Mouse (Mus musculus) granulocyte monocyte progenitor cell, adult 5-6 weeks (primary cell): ENCODE measurements around the gene Izumo1r. TPM values are rescaled to one million over a fixed set of nuclear protein-coding genes. Genes with fewer than 3 reads are reported as not detected.

ENCODE experiments used
- ATAC-seq: replicated peaks from 2 replicates; pipeline ENCODE4 v1.8.0; 2016; ENCODE audit warnings: mild to moderate bottlenecking, moderate TSS enrichment, inconsistent platforms; ENCODE audit not compliant: poor library complexity, severe bottlenecking
- total RNA-seq, 2 experiments: library from RNA; stranded (forward) in 1 of 2; stranded (reverse) in 1 of 2; fragments of 200-712, 200-1000 nt in 1 of 2; fragments of >200 nt in 1 of 2; fragmentation: Nextera tagmentation in 1 of 2; gene quantifications; 2 replicates each; pipeline ENCODE4 v1.2.3; 2014 to 2017

The Izumo1r gene
- total RNA-seq (2014; fragmentation: Nextera tagmentation) (not detected in 2 replicates), total RNA-seq (2017) (not detected in 2 replicates)

DNA sequence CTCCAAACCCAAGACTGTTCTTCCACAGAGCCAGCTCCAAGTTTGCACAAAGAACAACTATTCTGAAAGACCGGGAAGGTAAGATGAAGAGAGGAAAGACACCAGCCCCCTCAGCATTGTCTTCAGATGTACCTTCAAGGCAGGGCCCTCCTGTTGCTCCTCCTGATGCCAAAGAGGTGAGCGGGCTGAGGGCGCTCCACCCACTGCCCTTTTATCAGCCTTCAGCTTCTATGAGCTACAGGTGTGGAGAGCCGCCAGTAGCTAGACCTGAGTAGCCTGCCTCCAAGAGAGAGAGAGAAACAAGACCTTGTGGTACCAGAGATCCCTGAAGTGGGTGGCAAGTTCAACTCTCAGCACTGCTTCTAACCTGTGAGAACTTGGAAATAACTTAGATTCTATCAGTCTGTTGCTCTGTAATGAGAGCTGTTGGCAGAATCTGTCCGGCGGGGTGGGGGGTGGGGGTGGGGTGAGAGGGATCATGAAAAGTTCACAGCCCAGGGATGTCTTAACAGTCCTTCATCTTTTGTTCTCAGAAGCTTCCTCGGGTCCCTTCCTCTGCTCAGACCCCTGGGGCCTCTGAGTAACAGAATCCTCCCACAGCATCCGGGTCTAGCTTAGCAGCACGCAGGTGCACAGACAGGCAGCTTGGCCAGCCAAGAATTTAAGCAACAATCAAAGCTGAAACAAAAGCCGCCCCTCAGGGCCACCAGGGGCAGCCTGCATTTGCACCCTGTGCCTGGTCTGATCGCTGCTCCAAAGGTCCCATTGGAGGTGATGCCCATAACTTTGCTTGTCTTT, at the start of gene Izumo1r:
Izumo1r (minus strand) TSS at position 369 of the 798 bp plus-strand sequence.
- ATAC-seq: no peak

DNA sequence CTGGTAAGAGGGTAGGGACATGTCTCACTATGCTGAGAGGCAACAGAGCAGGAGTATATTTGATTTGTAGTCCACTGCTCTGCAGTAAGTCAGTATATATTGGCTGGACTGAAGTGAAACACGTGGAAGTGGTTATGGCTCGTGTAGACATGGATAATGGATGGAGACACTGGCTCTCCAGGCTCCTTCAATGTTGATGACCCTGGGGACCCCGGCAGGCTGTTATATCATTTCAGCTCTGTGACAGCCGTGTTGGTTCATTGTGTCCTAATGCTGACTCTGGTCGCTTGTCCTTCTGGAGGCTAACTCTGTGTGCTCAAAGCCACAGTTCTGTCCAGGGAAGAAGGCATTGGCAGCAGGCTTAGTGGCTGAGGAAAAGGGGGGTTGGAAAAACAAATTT, 47.3 kb upstream of the Izumo1r start:
- no peak for ATAC-seq

DNA sequence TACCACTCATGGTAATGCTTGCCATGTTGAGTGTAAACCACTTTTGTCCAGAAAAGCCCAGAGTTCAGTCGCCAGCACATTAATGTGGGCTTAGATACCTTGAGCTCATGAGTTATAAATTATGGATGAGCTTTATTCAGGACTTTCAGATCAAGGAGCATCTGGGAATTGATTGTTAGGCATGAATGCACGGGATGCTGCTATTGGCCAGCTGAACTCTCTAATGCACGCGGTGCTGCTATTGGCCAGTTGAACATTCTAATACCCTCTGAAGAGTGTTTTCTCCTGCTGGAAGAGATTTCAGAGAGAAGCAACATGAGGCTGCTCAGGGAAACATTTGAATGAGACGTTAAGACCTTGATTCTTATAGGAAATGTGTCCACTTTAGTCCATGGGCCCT, 45.1 kb upstream of the Izumo1r start:
- no peak for ATAC-seq

DNA sequence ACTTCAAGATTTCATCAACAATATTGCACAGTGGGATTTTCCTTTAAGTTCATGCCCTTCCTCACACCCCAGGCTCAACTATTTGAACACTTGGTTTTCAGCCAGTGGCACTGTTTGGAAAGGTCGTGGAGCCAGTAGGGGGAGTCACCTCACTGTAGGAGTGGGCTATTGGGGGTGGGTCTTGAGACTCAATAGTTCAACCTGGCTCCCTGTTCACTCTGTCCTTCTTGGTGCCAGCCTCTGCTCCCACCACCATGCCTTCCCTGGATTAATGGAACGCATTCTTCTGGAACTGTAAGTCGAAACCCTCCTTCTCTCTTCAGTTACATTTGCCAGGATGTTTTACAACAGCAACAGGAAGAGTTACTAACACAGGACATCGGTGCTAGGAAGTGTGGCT, 42.9 kb upstream of the Izumo1r start:
- ATAC-seq: no peak

DNA sequence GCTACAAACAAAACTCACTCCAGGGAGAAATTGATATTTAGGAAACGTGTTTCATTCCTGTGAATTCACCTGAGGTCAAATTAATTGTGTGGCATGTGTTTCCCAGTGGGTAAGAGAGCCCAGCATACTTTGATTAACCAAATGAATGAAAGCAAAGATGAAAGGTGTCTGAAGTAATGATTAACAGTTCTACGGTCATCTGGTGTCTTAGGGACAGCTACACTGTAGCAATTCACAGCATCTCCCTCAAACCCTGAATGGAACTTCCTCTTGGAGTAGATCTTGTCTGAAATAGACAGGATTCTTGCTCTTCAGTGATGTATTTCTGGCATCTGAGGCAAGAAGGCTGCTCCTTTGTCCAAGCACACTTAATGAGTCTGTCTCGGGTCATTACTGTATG, 42.2 kb upstream of the Izumo1r start:
- ATAC-seq: no peak

DNA sequence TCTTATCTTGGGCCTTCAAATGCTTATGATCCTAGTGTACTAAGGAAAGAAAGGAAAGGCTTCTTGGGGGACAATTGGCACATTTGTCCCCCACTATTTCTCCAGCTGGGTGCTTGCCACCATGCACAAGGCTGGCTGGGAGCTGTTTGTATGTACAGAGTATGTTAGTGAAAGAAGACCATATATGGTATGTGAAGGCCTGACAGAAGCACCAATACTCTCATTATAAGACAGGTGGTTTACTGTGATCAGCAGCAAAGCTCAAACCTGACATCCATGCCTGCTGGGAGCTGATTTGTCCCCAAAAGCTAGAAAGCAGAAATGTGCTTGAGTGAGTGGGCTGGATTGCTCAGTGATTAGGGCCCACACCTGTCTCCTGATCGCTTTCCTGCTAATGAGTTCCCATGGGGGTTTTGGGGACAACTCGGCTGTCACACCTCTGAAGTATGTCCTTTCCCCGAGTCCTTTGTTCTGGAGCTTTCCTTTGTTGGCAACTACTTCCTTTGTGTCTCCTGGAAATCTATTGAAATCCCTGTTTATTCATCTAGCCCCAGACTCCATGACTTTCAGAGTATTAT, 38.5 kb upstream of the Izumo1r start:
- no peak for ATAC-seq

DNA sequence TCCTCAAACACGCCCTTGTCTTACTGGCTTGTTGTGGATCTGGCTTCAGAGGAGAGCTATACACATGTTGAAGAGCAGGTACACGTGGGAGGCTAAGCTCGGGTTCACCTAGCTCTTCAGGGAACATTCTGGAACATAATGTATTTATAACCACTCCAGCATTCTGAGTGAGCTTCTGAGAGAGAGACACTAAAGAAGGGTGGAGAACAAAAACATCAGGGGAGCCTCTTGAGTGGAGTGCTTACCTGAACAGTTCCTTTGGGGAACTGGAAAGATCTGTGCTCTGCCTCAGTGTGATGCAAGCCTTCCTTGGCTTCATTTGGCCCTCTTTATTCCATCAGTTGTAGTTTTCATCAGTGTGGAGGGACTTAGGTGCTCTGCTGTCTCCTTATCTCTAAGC, 35.9 kb upstream of the Izumo1r start:
- ATAC-seq: no peak

DNA sequence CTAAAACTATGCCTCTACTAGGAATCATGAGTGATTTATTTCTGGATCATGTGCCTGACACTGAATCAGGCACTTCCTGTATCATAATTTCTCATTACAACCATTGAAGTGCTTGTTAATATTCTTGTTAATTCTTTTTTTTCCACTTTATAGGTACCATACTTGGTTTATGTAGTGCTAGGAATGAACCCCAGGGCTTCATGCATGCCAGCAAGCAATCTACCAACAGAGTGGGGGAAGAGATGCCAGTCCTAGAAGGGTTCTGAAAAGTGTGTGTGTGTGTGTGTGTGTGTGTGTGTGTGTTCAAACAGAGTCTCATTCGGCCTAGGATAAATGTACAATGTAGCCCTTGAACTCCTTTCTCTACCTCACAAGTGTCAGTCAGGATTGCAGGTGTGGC, 33.6 kb upstream of the Izumo1r start:
- ATAC-seq: no peak

DNA sequence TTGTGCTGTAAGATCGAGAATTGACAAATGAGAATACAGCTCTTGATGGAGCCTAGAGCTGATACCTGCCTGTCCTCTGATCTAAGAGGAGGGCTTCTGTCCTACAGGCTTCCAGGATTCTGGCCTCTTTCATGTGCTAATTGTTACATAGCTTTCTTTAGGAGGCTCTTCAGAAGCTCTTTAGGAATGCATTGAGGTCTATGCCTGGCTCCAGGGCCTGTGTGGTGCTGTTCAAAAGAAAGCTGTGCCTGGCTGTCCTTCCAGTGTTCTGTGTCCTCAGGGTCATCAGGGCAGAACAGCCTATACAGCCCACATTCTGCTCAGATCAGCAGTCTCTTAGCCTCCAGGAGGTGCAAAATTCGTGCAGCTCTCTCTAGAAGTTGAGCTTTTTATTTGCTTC, 31.1 kb upstream of the Izumo1r start:
- no peak for ATAC-seq

DNA sequence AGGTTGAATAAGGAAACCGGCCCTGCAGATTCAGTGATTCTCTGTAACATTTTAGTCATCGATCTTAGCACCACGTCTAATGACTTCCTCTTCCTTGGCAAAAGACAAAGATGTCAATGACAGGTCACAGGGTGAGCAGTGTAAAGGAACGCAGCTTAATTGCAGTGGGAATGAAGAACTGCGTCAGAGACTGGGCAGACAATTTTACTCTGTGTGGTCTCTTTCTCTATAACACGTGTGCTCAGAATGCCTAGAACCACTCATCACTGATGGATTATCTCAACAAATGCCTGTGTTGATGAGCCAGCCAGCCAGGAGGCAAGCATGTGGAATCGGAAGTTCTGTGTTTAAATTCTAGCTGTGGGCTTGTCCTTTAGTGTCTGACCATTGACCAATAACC, 28.2 kb upstream of the Izumo1r start:
- ATAC-seq: no peak

DNA sequence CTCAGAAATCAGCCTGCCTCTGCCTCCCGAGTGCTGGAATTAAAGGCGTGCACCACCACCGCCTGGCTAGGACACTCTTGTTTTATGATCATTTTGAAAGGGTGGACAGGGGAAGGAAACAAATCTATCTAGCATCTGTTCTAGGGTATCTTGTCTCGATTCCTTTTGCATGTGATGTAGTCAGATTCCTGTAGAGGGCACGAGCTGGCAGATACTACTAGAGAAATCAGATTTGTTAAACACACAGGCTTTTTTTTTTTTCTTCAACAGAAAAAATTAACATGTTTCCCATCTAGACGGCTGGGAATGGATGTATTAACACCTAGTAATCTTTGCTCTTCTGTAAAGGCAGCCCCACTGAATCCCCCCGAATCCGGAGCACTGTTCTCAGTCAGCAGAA, 27.5 kb upstream of the Izumo1r start:
- no peak for ATAC-seq

DNA sequence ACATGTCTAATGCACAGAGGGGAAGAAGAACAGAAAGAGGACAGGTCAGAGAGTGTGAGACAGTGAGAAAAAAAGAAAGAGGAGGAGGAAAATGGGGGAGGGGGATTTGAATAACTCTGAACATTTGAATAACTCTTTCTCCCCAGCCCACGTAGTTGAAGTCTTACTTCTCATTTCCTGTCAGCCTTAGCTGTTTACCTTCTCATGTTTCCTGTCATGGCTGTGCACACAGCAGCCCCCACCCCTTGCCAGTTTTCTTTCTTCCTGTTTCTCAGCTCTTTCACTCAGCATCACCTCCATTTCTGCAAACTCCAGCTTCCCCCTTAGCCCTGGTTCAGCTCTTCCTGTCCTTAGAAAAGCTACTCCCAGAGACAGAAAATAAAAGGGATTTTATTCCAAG, 22.8 kb upstream of the Izumo1r start:
- peak; percentile 62 for ATAC-seq

DNA sequence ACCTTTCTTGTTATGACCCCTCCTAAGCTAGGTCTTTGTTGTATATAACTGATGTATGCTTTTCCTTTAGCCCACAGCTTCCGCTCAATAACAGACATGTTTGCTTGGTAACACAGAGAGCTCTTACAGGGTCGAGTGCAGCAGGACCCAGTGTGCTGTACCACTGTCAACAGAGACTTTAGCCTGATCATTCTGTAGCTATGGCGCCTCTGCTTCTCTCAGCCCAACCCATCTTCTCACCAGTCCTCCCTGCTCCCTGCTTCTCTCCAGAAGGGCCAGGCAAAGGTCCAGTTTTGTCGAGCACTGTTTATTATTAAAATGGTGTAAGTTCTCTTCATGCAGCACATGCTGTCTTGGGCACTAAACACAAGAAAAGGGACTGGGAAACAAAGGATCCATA, 19.9 kb upstream of the Izumo1r start:
- ATAC-seq: no peak

DNA sequence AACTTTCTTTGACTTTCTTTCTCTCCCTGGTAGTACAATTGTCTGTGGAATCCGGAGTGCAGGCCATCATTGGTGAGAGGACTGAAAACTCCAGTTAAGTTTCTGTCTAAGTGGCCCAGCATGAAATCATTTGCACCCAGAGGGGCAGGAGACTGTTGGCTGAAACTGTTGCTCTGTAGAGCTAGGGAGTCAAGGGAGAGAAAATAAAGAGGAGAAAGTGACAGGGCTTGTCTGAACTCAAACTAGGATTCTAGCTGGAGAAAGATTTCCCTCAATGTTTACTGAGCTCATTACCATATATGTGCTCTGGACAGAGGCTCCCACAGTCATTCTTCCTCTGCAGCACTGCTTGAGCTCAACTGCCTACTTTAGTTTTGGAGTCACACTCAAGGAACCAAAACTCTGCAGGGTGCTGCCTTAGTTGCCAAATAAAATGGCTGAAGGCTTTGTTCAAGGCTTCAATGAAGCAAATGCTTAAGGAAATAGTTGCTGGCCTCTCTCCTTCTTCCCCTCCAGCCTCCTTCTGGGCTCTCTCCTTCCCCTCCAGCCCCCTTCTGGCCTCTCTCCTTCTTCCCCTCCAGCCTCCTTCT, 18.3 kb upstream of the Izumo1r start:
- no peak for ATAC-seq

DNA sequence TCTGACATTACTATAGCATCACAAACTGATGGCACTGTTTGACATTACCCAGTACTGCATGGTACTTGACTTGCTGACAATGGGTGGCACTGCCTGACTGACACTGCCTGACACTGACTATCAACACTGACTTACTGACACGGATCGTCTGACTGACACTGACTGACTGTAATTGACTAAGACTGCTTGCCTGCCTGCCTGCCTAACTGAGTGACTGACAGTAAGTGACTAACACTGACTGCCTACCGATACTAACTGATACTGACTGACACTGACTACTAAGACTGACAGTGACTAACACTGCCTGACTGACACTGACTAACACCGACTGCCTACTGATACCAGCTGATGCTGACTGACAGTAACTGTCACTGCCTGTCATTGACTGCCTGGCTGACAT, 17.5 kb upstream of the Izumo1r start:
- no peak for ATAC-seq

DNA sequence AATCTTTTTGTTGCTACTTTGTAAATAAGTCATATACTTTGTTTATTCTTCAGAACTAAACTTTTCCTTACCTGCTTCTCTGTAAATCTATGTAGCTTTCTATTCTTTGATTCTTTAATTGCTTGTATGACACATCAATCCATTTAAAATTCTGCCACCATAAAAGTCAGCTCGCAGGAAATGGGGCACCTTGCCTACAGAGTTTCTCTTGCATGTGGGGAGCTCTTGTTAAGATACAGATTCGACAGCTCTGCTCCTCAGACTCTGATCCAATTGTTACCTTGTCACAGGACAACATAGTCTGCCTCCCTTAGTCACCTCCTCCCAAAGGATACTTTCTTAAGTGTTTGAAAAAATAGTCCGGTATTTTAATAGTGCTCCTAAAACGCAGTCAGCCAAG, 16.9 kb upstream of the Izumo1r start:
- ATAC-seq: no peak

DNA sequence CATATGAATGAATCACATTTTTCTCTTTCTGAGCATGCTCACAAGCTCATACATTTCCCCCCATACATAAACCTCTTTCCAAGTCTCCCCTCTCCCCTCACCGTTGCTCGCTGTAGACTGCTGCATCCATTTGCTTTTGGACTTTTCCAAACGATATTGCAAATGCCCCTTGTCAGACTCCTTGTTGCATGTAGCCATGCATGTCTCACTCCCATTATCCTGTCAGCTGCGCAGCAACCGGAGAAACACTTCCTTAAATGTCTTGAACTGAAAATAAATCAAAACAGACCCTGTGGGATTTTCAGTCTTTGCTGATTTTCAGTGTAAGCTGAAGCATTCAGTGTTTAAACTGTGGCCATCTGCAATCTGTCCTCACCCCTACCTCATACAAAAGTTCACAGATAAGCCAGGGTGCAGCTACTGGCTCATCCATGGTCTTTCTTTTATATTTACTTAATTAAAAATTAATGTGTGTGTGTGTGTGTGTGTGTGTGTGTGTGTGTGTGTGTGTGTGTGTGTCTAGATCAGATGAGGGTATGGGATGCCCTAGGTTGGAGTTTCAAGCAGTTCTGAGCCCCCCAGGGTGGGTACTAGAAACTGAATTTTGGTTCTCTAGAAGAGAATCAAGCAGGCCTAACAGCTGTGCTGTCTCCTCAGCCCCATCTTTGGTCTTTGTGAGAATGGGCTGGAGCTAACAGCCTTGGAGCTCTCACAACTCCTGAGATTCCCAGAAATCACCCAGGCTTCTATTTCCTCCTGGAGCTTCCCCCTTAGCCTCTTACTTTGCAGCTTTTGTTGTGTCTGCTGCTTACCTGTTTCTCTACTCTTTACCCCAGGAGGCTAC, 15.3 kb upstream of the Izumo1r start:
- no peak for ATAC-seq

DNA sequence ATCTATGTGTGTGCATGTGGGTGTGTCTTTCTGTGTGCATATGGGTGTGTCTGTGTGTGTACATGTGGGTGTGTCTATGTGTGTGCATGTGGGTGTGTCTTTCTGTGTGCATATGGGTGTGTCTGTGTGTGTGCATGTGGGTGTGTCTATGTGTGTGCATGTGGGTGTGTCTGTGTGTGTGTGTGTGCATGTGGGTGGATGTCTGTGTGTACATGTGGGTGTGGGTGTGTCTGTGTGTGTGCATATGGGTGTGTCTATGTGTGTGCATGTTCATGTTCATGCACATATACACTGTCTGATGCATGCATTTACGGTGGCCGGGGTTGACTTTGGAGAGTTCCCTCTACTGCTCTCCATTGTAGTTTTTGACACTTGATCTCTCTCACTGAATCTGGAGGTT, 13.9 kb upstream of the Izumo1r start:
- no peak for ATAC-seq

DNA sequence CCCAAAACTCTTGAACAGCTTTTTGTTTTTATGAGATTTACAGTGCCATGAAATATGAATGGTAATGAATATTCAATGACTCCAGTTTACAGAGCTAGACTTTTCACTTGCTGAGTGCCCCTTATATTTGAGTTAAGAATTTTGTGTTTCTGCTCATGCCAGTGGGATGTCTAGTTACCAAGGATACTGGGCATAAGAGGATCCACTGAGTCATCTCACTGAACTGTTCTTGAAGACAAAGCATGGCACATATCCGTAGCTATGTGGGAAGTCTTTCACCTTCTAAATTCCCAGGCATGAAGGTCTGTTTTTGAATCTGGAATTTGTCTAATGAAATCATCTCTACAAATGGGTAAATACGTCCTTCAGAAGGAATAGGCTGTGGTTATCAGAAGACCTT, 8.3 kb upstream of the Izumo1r start:
- ATAC-seq: no peak

DNA sequence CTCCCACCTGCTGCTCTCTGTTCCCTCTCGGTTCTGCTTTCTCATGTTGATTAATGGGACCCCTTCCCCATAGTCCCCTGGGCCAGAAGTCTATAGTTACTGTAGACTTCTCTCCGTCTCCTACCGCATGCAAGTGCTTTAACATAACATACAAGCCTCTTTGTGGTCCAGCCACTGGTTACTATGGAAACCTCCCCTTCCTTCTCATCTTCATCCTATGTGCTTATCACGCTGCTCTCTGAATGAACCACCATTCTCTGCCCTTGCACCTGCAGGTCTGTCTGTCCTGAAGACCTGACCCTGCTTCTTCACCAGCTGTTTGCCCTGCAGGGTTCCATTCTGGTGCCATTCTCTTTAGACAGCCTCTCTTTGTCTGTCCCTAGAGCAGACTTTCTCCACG, 6.2 kb upstream of the Izumo1r start:
- ATAC-seq: no peak

DNA sequence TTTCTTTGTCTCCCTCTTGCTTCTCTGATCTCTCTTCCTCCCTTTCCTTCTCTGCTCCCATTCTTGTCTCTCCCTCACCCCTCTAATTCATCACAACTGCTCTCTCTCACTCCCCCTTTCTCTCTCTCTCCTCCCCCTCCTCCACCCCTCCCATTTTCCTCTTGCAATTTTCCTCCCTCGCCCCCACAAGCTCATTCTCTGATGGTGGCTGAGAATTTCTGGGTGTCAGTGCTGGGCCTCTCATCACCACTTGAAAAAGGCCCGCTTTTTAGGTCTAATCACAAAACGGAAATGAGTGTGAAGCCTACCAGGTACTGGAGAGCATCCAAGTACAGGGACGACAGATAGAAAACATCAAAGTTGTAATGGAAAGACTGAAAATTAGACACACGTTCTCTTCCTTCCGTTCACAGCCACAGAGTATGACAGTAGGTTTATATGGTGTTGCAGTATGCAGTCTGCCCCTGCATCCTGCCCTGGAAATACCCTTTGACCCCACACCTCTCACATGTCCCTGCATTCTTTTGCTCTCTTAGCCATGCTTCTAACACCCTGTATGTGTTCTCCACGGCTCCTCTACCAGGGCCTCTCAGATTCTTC, 4.2 kb upstream of the Izumo1r start:
- ATAC-seq: no peak
